Mouse (Mus musculus): Measurements from ENCODE around the gene Whrn.

Gene Whrn

GRCm38 (mm10) chr4:63382676-63383369 lies 113.0 kb downstream of the Whrn start:
- no peak for DNase-seq (ENCODE audit: low read depth, low spot score)

- DNase-seq (ENCODE audit: low read depth, low spot score), result no peak
Measured at GRCm38 (mm10) chr4:63377483-63377882, 118.3 kb downstream of the Whrn start.

DNA sequence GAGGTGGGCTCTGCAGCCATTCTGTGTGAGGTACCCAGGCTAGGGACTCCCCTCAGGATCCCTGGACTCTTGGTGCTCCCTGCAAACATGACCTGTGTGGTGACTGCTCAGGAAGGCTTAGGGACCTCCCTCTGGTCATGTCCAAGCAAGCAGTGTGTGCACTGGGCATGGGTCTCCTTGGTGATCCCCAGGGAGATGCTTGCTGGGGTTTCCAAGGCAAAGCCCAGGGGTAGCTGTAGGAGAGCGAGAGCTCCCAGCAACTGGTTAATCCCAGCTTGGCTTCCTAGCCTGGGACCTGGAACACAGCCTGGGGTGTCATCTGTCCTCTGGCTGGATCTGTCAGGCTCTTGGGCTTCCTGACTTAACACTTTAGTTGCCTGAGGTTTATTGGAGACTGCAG lies 120.4 kb downstream of the Whrn start:
- DNase-seq (ENCODE audit: low read depth, low spot score), result no peak

DNA sequence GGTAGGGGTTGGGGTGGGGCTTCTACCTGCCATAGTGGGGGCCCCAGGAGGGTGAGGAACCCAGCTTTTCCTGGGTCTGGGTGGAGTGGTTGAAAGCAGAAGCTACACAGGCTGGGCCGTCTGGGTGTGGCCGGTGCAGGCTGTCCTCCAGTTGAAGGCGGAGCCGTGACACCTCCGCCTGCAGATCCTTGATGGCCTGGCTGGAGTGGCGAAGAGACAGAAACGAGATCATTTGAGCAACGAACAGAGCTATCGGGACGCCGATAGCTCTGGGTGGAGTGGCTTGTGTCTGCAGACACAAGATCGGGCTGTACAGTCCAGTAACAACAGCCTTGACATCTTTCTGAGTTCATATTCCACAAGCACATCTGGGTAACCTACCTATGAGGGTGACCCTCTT lies 121.5 kb downstream of the Whrn start:
- DNase-seq (ENCODE audit: low read depth, low spot score), result no peak

DNA sequence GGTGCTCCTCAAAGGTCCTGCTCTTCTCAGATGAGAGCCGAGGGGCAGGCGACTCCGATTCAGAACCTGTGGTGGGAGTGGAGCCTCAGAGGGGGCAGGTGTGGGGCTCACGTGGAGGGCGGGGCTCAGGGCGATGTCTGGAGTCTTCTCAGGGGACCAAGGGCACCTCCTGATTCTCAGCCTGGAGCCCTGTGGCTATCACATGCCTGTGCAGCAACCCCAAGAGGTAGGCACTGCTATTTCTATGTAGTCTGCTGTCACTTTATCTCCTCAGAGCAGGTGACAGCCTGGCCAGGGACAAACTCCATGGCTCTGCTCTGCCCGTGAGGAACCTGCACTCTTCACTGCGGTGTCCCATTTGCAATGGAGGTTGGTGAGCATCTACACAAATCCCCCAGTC lies 122.4 kb downstream of the Whrn start:
- DNase-seq (ENCODE audit: low read depth, low spot score), result no peak

DNA sequence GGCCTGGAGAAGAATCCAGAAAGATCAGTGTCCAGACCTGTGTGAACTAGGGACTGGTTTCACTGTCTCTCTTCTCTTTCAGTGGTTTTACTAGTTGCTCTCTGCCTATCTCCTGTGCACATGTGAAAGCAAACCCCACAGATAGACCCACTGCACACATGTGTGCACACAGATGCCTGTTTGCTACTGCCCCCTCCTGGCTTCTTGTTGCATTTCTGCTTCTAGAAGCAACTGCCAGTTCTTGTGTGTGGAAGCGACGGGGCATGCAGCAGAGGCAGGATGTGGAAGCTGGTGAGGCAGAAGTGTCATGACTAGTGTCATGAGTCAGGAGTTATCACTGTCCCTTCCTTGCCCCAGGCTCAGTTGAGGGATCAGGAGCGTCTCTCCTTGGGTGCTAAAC lies 123.9 kb downstream of the Whrn start:
- no peak for DNase-seq (ENCODE audit: low read depth, low spot score)

GRCm38 (mm10) chr4:63370897-63371296 lies 124.9 kb downstream of the Whrn start:
- no peak for DNase-seq (ENCODE audit: low read depth, low spot score)

DNA sequence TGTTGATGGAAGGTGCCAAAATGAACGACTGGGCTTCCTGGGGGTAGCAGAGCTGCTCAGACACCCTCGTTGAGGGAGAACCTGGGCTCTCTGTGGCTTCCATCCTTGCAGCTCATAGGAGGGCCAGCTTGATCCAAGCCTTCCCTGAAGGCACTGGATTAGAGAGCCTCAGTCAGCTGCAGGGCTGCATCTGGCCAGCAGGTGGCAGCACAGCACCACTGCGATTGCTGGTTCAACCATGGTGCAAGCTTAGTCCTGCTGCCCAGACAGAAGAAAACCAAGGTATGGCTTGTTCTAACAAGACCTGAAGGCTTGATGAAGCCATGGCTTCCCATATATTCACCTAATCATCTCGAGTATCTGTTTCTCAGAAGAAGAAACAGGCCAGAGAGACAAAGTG lies 127.2 kb downstream of the Whrn start:
- DNase-seq (ENCODE audit: low read depth, low spot score), result no peak

Data from brain, embryonic 18.5 days (tissue).